Mouse (Mus musculus): ENCODE results near the gene Serpinb8. TPM values are rescaled to one million over a fixed set of nuclear protein-coding genes. Genes with fewer than 3 reads are reported as not detected.

Serpinb8 gene
- total RNA-seq (2014; rRNA removed; ENCODE audit: low replicate concordance): 2.2 and 4.6 TPM in 2 replicates
- 3.9 and 4.6 TPM in 2 replicates for polyA plus RNA-seq (2015; fragmentation: Nextera tagmentation; extraction: Ambion mirVana)

DNA sequence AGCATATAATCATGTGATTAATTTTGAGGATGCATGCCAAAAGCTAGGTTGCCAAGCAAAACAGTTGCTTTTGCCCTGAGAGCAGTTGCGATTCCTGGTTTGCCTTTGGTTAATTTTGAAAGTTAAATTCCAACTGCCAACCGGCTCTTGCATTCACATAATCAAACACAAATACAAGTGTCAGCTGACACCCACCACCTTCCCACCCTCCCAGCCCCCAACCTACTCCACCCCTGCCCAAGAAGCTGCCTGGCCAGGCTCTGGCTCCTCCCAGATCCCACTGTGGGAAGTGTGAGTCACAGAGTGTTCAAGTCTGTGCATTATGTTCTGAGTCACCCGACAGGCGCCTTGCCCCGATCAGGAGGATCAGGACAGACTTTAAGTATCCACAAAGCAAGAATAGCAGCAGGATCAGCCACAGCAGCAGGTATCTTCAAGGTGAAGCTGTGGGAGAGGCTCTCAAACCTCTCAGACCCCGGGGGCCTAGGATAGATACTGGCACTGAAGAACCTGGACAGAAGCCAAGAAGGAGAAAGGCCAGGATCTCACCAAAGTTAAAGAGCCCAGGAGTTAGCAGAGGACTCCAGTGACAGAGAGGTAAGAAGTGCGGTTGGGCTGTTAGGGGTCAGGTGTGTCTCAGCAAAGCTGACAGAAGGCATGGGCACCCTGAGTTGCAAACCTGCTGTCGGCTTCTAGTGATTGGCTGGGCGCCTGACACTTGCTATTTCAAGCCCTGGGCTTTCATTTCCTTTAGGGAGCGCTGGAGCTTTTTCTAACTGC, at the start of gene Serpinb8:
Serpinb8 (plus strand) TSS at position 316 of the 780 bp plus-strand sequence.
- no peaks in the 10 kb centered on the region for H3K36me3 ChIP-seq (replicated peaks; ENCODE audit: control insufficient read depth, insufficient read depth, low read length)
- no peaks in the 10 kb centered on the region for H3K9me3 ChIP-seq (replicated peaks; ENCODE audit: control insufficient read depth, low read length)
- peak within 1 kb of the TSS; percentile 45 for H3K4me3 ChIP-seq (ENCODE audit: low read depth, low read length)
- peak; percentile 82 for ATAC-seq (ENCODE audit: insufficient read depth, low read depth)
- no peaks in the 10 kb centered on the region for H3K27me3 ChIP-seq (ENCODE audit: control insufficient read depth, insufficient read depth, low read length)
- H3K9ac ChIP-seq (replicated peaks; ENCODE audit: low read depth, low read length): peak within 1 kb of the TSS; percentile 40
- WGBS: 17% methylated on average over 10 of the region's 10 CpGs
- TF ChIP-seq EP300 (IDR thresholded peaks at IDR 0.05; ENCODE audit: low read depth): no peak
- no peak for TF ChIP-seq CTCF (IDR thresholded peaks at IDR 0.05; ENCODE audit: low read depth)
- peak within 1 kb of the TSS; percentile 56; the same call in 1 of the 2 replicates for H3K27ac ChIP-seq (ENCODE audit: low read depth)
- peaks cover 13% of the 10 kb centered on the region for H3K4me1 ChIP-seq (ENCODE audit: control insufficient read depth, insufficient read depth)
- peak; percentile 54 for DNase-seq (ENCODE audit: low spot score)
- peak within 1 kb of the TSS; percentile 63 for H3K4me2 ChIP-seq (ENCODE audit: low read depth, low read length)

- Histone ChIP-seq H3K4me3 (ENCODE audit: low read depth, low read length) (no peak overlapping the region), H3K4me2 (ENCODE audit: low read depth, low read length) (no peak overlapping the region), H3K4me1 (ENCODE audit: control insufficient read depth, insufficient read depth) (no peaks in the 10 kb centered on the region), H3K9me3 (replicated peaks; ENCODE audit: control insufficient read depth, low read length) (no peaks in the 10 kb centered on the region), H3K9ac (replicated peaks; ENCODE audit: low read depth, low read length) (no peak overlapping the region), H3K27ac (ENCODE audit: low read depth) (no peak overlapping the region), H3K27me3 (ENCODE audit: control insufficient read depth, insufficient read depth, low read length) (no peaks in the 10 kb centered on the region), H3K36me3 (replicated peaks; ENCODE audit: control insufficient read depth, insufficient read depth, low read length) (no peaks in the 10 kb centered on the region)
- no peak for ATAC-seq (ENCODE audit: insufficient read depth, low read depth)
- DNase-seq (ENCODE audit: low spot score): no peak
- TF ChIP-seq CTCF (IDR thresholded peaks at IDR 0.05; ENCODE audit: low read depth): no peak
- TF ChIP-seq EP300 (IDR thresholded peaks at IDR 0.05; ENCODE audit: low read depth): no peak
- WGBS: 77% methylated on average over 3 of the region's 3 CpGs
Measured at GRCm38 (mm10) chr1:107559494-107559893, 30.3 kb upstream of the Serpinb8 start.

DNA sequence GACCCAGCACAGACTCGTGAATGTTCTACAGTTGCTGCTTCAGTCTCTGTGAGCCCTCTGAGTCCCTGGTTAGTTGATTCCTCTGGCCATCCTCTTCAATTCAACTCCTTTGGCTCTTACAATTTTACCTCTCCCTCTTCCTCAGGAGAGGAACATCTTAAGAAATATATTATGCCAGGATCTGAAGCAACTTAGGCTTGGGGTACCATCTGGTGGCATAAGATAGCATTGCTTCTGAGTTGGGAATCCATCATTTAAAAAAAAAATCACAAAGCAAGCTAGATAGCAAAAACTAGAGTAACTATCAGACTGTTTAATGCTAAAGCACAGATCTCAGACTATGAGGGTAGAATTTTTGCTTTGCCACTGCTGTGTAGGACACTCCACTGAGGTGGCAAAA, 27.7 kb upstream of the Serpinb8 start:
- H3K9me3 ChIP-seq (replicated peaks; ENCODE audit: control insufficient read depth, low read length): no peaks in the 10 kb centered on the region
- no peak overlapping the region for H3K9ac ChIP-seq (replicated peaks; ENCODE audit: low read depth, low read length)
- 80% methylated on average over 1 of the region's 1 CpGs for WGBS
- H3K27me3 ChIP-seq (ENCODE audit: control insufficient read depth, insufficient read depth, low read length): no peaks in the 10 kb centered on the region
- H3K4me3 ChIP-seq (ENCODE audit: low read depth, low read length): no peak overlapping the region
- ATAC-seq (ENCODE audit: insufficient read depth, low read depth) (no peak), DNase-seq (ENCODE audit: low spot score) (no peak)
- H3K4me1 ChIP-seq (ENCODE audit: control insufficient read depth, insufficient read depth): no peaks in the 10 kb centered on the region
- TF ChIP-seq EP300 (IDR thresholded peaks at IDR 0.05; ENCODE audit: low read depth) (no peak), CTCF (IDR thresholded peaks at IDR 0.05; ENCODE audit: low read depth) (no peak)
- no peak overlapping the region for H3K4me2 ChIP-seq (ENCODE audit: low read depth, low read length)
- no peak overlapping the region for H3K27ac ChIP-seq (ENCODE audit: low read depth)
- H3K36me3 ChIP-seq (replicated peaks; ENCODE audit: control insufficient read depth, insufficient read depth, low read length): no peaks in the 10 kb centered on the region

GRCm38 (mm10) chr1:107565644-107566043, 24.2 kb upstream of the Serpinb8 start:
- no peak overlapping the region for H3K27ac ChIP-seq (ENCODE audit: low read depth)
- no peak overlapping the region for H3K4me2 ChIP-seq (ENCODE audit: low read depth, low read length)
- DNase-seq (ENCODE audit: low spot score) (no peak), ATAC-seq (ENCODE audit: insufficient read depth, low read depth) (no peak)
- H3K9ac ChIP-seq (replicated peaks; ENCODE audit: low read depth, low read length): no peak overlapping the region
- H3K9me3 ChIP-seq (replicated peaks; ENCODE audit: control insufficient read depth, low read length): no peaks in the 10 kb centered on the region
- H3K27me3 ChIP-seq (ENCODE audit: control insufficient read depth, insufficient read depth, low read length): no peaks in the 10 kb centered on the region
- no peaks in the 10 kb centered on the region for H3K4me1 ChIP-seq (ENCODE audit: control insufficient read depth, insufficient read depth)
- no peak overlapping the region for H3K4me3 ChIP-seq (ENCODE audit: low read depth, low read length)
- TF ChIP-seq EP300 (IDR thresholded peaks at IDR 0.05; ENCODE audit: low read depth) (no peak), CTCF (IDR thresholded peaks at IDR 0.05; ENCODE audit: low read depth) (peak; percentile 31)
- no peaks in the 10 kb centered on the region for H3K36me3 ChIP-seq (replicated peaks; ENCODE audit: control insufficient read depth, insufficient read depth, low read length)

GRCm38 (mm10) chr1:107576094-107576493, 13.7 kb upstream of the Serpinb8 start:
- DNase-seq (ENCODE audit: low spot score): no peak
- Histone ChIP-seq H3K27ac (ENCODE audit: low read depth) (no peak overlapping the region), H3K9me3 (replicated peaks; ENCODE audit: control insufficient read depth, low read length) (no peaks in the 10 kb centered on the region), H3K27me3 (ENCODE audit: control insufficient read depth, insufficient read depth, low read length) (no peaks in the 10 kb centered on the region), H3K4me3 (ENCODE audit: low read depth, low read length) (no peak overlapping the region), H3K4me1 (ENCODE audit: control insufficient read depth, insufficient read depth) (no peaks in the 10 kb centered on the region), H3K4me2 (ENCODE audit: low read depth, low read length) (no peak overlapping the region), H3K36me3 (replicated peaks; ENCODE audit: control insufficient read depth, insufficient read depth, low read length) (no peaks in the 10 kb centered on the region), H3K9ac (replicated peaks; ENCODE audit: low read depth, low read length) (no peak overlapping the region)
- TF ChIP-seq EP300 (IDR thresholded peaks at IDR 0.05; ENCODE audit: low read depth): no peak
- TF ChIP-seq CTCF (IDR thresholded peaks at IDR 0.05; ENCODE audit: low read depth): no peak
- 57% methylated on average over 2 of the region's 2 CpGs for WGBS
- ATAC-seq (ENCODE audit: insufficient read depth, low read depth): no peak

Measured in heart, postnatal 0 days (tissue).